Mouse (Mus musculus) inflammation-experienced regulatory T-cells, adult 6 months (primary cell): ENCODE data around the gene Bmp8a. TPM values are rescaled to one million over a fixed set of nuclear protein-coding genes. Genes with fewer than 3 reads are reported as not detected.
A peak's percentile ranks its signal among the peaks of the same experiment; 100 is the strongest.
"Not testable (repeated sequence)": the region's sequence is repeated elsewhere in the genome, so short reads cannot be mapped to it uniquely, and the experiment has no call there.

Experiments
- ATAC-seq: one replicate; pipeline ENCODE4 v1.8.0; 2017
- polyA plus RNA-seq, 3 experiments: library from polyadenylated mRNA; unstranded; fragments of 100-300 nt; shearing (Covaris generic); gene quantifications; one replicate each; pipeline ENCODE4 v1.2.1; 2017

The Bmp8a gene
- polyA plus RNA-seq, 3 experiments from 2014 or later: not detected

- ATAC-seq: no peak
Observed at GRCm38 (mm10) chr4:123331326-123331725, 11.7 kb downstream of the Bmp8a start.

GRCm38 (mm10) chr4:123328946-123329345 is 14.1 kb downstream of the Bmp8a start:
- ATAC-seq: no peak

- ATAC-seq: no peak
Observed at GRCm38 (mm10) chr4:123327630-123328029, 15.4 kb downstream of the Bmp8a start.

- no peak for ATAC-seq
Observed at GRCm38 (mm10) chr4:123326087-123326486, 17.0 kb downstream of the Bmp8a start.

- no peak for ATAC-seq
Observed at GRCm38 (mm10) chr4:123323534-123323933, 19.5 kb downstream of the Bmp8a start, which contains the start of gene Oxct2a. TSS of gene Oxct2a (minus strand) at chr4:123323634.

GRCm38 (mm10) chr4:123322910-123323309 is 20.1 kb downstream of the Bmp8a start:
- not testable (repeated sequence) for ATAC-seq

DNA sequence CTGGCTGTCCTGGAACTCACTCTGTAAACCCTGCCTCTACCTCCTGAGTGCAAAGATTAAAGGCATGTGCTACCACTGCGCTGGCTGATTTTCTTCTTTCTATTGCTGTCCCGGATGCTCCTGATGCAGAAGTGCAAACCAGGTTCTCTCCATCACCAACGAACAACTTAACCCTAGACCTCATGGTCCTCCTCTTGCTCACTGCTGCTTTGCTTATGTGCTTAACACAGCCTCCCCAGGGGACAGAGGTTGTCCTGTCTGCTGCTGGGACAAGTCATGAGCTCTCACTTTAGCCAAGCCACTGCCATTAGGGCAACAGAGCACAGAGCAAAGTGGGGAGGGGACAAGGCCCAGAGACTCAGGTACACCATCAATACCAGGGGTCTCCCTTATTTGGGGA is 28.6 kb downstream of the Bmp8a start:
- ATAC-seq: no peak

- ATAC-seq: no peak
Observed at GRCm38 (mm10) chr4:123313010-123313409, 30.0 kb downstream of the Bmp8a start.

DNA sequence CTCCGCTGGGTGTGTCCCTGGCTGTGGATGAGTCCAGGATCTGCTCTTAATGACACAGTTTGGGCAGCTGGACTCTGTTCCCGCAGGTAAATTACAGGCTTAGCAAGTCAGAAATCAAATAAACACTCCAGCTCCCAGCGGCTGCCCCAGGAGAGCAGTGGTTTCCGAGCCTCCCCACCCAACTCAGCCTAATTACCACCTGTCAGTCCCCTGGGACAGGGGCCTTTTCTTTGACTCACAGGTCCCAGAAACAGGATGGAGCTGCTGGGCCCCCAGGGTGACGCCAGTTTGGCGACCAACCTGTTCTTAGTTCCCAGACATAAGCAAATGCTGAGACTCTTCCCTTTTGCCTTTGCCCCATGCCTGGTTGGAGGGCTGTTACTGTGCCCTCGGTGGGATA is 31.2 kb downstream of the Bmp8a start:
- ATAC-seq: no peak

GRCm38 (mm10) chr4:123308292-123308691 is 34.8 kb downstream of the Bmp8a start:
- ATAC-seq: no peak

- ATAC-seq: no peak
Observed at GRCm38 (mm10) chr4:123306999-123307398, 36.1 kb downstream of the Bmp8a start.

DNA sequence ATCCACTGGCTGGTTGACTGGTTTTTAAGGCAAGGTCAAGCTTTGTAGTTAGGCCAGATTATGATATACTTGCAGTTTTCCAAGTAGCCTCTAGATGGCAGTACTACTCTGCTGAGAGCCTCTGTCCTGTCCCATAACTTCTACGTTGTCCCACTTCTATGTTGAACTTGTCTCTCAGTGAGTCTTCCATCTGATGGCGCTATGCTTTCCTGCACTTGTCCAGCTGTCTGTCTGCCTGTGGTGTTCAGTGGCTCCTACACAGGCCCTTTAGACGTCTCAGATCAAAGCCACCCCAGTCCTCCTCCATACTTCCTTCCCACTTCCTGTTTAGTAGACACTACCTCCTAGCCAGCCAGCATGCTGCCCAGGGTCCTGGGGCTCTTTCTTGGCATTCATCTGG is 37.3 kb downstream of the Bmp8a start:
- ATAC-seq: peak; percentile 86

- ATAC-seq: no peak
Observed at GRCm38 (mm10) chr4:123298980-123299670, 43.9 kb downstream of the Bmp8a start.

- ATAC-seq: no peak
Observed at GRCm38 (mm10) chr4:123298226-123298625, 44.8 kb downstream of the Bmp8a start.

GRCm38 (mm10) chr4:123297195-123297960 is 45.7 kb downstream of the Bmp8a start:
- ATAC-seq: no peak

- no peak for ATAC-seq
Observed at GRCm38 (mm10) chr4:123296148-123296534, 46.9 kb downstream of the Bmp8a start.

DNA sequence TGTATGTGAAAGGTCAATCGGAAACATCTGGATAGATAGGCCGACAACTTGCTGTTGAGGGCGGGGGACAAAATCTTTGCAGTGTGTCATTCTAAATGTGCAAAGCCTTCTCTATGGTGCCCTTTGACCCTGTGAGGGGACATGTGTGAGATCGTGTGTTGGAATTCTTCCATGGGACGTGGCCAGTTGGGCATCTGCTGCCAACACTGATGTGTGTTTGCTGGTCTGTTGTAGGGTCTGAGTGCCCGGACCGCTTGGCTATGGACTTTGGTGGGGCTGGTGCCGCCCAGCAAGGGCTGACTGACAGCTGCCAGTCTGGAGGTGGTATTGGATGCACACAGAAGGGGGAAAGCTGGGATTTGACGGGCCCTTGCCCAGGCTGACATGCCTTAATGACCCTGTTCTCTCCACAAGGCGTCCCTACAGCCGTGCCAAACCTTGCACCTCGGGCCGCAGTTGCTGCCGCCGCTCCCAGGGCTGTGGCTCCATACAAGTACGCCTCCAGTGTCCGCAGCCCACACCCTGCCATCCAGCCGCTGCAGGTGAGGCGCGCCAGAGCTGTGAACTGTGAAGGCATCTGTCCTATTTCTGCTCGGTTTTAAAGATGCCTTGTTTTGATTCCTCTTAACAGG is 47.4 kb downstream of the Bmp8a start:
- no peak for ATAC-seq

DNA sequence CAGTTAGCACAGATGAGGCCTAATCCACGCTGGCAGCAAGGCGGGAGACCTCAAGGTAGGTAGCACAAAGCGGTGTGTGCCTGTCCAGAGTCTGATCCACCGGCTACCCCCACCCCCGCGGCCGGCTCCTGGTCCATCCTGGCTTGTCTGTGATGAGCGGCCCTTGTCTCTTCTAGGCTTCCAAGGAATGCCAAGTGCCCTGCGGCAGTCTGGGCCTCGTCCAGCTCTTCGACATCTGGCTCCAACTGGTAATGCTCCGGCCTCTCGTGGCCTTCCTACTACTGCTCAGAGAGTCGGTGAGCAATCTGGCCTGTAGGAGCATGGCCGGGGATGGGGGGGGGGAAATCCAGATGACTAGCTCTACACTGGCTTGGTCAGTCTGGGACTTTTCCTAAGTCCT is 48.0 kb downstream of the Bmp8a start:
- not testable (repeated sequence) for ATAC-seq

GRCm38 (mm10) chr4:123293661-123294443 is 49.2 kb downstream of the Bmp8a start:
- no peak for ATAC-seq

DNA sequence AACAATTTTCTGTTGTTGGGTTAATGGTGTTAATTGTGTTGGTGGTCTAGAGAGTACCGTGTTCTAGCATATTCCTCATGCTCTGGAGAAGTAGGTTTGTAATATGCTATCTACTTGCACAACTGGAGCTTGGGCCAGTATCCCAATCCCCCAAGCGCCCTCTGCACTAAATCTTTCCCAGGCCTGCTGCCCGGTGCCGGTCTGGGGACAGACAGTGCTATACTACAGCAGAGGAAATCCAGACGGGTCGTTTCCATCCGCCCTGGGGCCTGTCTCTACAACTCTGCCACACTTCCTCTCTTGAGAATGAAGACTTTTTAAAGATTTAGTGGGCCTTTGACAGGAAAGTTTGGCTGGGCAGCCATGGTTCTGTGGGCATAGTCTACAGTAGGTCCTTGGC is 50.1 kb downstream of the Bmp8a start:
- no peak for ATAC-seq

DNA sequence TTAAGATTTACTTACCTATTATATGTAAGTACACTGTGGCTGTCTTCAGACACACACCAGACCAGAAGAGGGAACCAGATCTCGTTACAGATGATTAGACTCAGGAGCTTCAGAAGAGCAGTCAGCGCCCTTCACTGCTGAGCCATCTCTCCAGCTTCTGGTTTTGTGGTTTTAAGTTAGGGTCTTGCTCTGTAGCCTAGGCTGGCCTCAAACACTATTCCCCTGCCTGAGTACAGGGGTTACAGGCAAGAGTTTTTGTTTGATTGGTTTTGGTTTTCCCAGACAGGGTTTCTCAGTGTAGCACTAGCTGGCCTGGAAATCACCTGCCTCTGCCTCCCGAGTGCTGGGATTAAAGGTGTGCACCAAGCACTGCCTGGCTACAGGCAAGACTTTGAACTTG is 50.7 kb downstream of the Bmp8a start:
- no peak for ATAC-seq

DNA sequence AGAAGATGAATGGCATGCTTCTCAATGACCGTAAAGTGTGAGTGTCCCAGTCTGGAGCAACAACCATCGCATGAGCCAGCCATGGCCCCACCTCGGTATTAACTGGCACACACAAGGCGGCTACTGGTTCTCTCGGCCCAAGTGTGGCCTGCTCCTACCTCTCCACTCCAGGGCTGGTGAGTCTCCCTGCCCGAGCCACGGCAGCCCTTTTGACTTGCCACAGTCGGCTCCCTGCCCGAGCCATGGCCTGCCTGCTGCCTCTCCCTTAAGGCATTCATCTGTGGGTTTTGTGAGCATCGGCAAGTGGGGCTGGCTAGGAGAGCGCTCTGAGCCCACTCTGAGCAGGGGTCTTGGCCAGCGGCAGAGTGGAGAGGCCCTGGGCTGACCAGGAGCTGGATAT is 54.0 kb downstream of the Bmp8a start:
- no peak for ATAC-seq

GRCm38 (mm10) chr4:123286790-123287189 is 56.3 kb downstream of the Bmp8a start:
- no peak for ATAC-seq
